Mouse (Mus musculus) embryonic facial prominence, embryonic 14.5 days (tissue): ENCODE data around the gene Catsperz. TPM values are rescaled to one million over a fixed set of nuclear protein-coding genes. Genes with fewer than 3 reads are reported as not detected.

Experiments
- ATAC-seq: fragments of 200-750 bp; cut with Nextera tagmentation; 2 replicates; pipeline ENCODE4 v1.8.0; 2017; ENCODE audit warnings: low read depth, moderate number of reproducible peaks, moderate TSS enrichment
- DNase-seq: peaks from one replicate; pipeline ENCODE4 v3.0.0-alpha.2; 2015; ENCODE audit warnings: low spot score
- H3K27ac ChIP-seq: fragments of 300-500 bp; sonication (generic); replicated peaks from 2 replicates; pipeline ENCODE4 v1.5.1; 2014; ENCODE audit warnings: low read depth, mild to moderate bottlenecking, low read length, moderate library complexity
- H3K27me3 ChIP-seq: fragments of 300-500 bp; sonication (generic); replicated peaks from 2 replicates; pipeline ENCODE4 v1.6.1; 2014; ENCODE audit warnings: low read length; ENCODE audit not compliant: control insufficient read depth, insufficient read depth
- H3K36me3 ChIP-seq: fragments of 300-500 bp; sonication (generic); 2 replicates; pipeline ENCODE4 v1.6.1; 2014; ENCODE audit warnings: low read length, mixed read lengths; ENCODE audit not compliant: control insufficient read depth, insufficient read depth
- H3K4me1 ChIP-seq: fragments of 300-500 bp; sonication (generic); 2 replicates; pipeline ENCODE4 v1.6.1; 2014; ENCODE audit warnings: antibody characterized with exemption, low read length; ENCODE audit not compliant: control insufficient read depth, insufficient read depth
- H3K4me2 ChIP-seq: fragments of 300-500 bp; sonication (generic); 2 replicates; pipeline ENCODE4 v1.6.1; 2014; ENCODE audit warnings: low read depth, mild to moderate bottlenecking, low read length, moderate library complexity, mixed read lengths
- H3K4me3 ChIP-seq: fragments of 300-500 bp; sonication (generic); 2 replicates; pipeline ENCODE4 v1.5.1; 2014; ENCODE audit warnings: low read depth, mild to moderate bottlenecking, low read length
- H3K9ac ChIP-seq: fragments of 300-500 bp; sonication (generic); 2 replicates; pipeline ENCODE4 v1.6.1; 2014; ENCODE audit warnings: low read depth, mild to moderate bottlenecking, low read length, moderate library complexity, mixed read lengths
- H3K9me3 ChIP-seq: fragments of 300-500 bp; sonication (generic); 2 replicates; pipeline ENCODE4 v1.6.1; 2016; ENCODE audit warnings: low read length; ENCODE audit not compliant: control insufficient read depth
- WGBS: fragments of 180-500 bp; shearing (Covaris S2); extraction: QIAGEN DNeasy Blood & Tissue Kit; methylation state at CpG from one replicate; pipeline ENCODE4 v1.1.7; 2014; 5-methylcytosine and 5-hydroxymethylcytosine counted together
- polyA plus RNA-seq: library from polyadenylated mRNA; unstranded; fragments of >200 nt; fragmentation: Nextera tagmentation; extraction: Ambion mirVana; gene quantifications from 2 replicates; pipeline ENCODE4 v1.2.1, GENCODE M21; 2014

The Catsperz gene
- polyA plus RNA-seq, 1 experiment from 2014 or later, result 3.4 TPM

DNA sequence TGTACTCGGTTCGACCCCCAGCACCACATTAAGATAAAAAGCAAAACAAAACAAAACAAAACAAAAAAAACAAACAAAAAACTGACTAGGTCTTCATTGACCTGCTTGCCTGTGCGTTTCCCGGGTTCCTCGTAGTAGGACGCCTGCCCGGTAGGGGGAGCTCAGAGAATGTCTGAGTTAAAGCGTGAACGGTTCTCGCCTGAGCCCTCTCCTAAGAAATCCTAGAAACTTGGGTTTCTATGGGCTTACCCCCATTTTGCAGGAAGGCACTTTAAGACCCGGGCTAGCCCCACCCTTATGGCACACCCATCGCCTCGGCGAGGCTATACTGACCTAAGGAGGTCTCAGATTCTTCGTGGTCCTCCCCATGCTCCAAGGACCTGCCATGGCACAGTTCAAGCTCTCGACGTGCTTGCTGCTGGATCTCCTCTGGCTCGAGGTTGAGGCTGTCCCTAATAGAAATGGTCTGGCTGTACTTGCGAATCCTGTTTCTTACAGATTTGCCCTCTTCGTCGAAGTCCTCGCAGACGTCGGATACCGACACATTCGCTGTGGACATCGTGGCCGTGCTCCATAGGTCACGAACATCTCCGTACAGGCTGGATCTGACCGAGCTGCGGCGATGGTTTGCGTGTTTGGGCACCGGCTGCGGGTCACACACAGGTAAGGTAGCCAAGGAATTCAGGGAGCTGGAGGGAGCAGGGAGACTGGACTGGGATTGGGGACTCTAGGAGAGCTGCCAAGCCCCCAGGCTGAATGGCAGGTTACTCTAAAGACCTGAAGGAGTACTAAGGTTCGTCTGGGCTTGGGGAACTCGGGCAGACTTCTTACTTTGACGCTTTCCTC lies 496 bp downstream of the Catsperz start:
- Histone ChIP-seq H3K9me3 (no peaks in the 10 kb centered on the region), H3K9ac (peak overlapping the region; percentile 53), H3K27ac (no peak overlapping the region), H3K27me3 (peaks cover 68% of the 10 kb centered on the region), H3K36me3 (no peaks in the 10 kb centered on the region), H3K4me1 (peaks cover 10% of the 10 kb centered on the region), H3K4me3 (peak overlapping the region; percentile 29), H3K4me2 (peak overlapping the region; percentile 46)
- ATAC-seq (no peak), DNase-seq (peak; percentile 89)
- 5% methylated on average over 38 of the region's 39 CpGs for WGBS

DNA sequence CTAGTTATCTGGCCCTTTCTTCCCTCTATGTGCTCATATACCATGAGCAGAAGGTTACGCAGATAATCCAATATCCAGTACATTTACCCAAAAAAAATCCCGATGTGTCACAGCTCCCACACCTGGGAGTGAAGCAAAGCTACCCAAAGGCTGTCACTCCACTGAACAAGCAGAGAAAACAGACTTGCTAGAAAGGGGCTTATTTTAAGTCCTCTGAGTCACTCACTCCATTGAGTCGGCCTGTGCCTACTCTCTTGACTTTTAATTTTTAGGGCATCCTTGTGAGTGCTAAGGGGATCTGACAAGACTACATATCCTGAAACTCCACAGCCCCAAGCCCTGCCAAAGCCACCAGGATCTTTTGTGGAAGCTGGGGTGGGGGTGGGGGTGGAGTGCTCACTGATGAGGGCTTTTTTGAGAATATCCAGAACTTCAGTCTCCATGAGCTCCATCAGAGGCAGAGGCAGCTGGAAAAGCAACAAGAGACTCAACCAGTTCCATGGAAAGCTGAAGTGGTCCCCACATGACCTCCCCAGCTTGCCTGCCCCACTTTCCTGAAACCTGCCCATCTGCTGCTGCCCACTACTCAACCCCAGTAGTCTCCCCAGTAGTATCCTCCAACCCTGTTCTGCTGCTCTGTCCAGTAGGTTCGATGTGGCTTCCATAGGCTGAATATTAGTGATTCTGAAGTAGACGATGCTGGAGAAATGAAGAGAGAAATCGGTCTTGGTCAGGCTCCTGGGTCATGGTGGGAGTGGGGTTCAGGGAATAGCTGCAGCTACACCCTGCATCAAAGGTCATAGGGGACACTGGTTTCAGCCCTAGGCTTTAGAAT lies 2.1 kb downstream of the Catsperz start:
- DNase-seq (no peak), ATAC-seq (no peak)
- Histone ChIP-seq H3K4me3 (no peak overlapping the region), H3K36me3 (no peaks in the 10 kb centered on the region), H3K9me3 (no peaks in the 10 kb centered on the region), H3K4me2 (peak overlapping the region; percentile 93; the same call in 1 of the 2 replicates), H3K9ac (no peak overlapping the region), H3K27ac (no peak overlapping the region), H3K4me1 (peaks cover 10% of the 10 kb centered on the region), H3K27me3 (peaks cover 55% of the 10 kb centered on the region)
- 60% methylated on average over 6 of the region's 6 CpGs for WGBS

DNA sequence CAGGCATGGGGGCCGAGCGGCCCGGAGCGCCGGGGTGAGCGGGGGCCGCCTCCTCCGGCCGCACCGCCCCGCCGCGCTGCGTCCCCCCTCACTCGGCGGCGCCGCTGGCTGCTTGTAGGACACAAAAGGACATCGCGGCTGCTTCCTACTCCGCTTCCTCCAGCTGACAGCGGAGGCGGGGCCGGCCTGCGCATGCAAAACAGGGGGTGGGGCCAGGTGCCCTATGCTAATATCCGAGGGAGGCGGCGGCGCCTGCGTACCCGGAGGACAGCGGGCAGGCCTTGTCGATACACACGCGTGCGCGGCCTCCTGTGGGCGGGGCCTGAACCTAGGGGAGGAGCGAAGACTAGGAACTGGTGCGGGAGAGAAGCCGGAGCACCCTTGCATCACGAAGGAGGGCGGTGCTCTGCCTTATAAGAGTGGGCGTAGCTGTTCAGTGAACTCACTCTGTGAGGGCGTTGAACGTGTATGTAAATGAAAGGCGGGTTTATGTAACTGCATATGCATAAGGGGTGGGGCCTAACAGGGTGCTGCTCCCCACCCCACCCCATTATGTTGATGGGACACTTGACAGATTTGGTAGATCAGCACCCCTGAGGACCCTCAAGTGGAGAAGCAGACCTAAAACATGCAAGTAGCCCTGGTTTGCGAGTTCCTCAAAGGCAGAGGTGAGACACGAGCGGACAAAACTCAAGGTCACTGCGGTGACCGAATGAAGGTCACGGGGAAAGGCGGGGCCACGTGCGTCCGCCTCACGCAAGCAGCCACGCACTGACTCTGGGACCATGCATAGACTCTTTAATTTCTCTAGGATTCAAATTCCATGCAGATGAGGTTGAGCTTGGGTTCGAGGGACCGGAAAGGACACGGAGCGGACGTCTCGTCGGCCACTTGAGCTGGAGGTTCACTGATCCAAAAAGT lies 3.3 kb downstream of the Catsperz start, which contains the start of gene Esrra:
Esrra (minus strand) TSS at position 167 of the 921 bp plus-strand sequence.
- no peaks in the 10 kb centered on the region for H3K9me3 ChIP-seq
- ATAC-seq (peak; percentile 96), DNase-seq (peak; percentile 100)
- no peaks in the 10 kb centered on the region for H3K36me3 ChIP-seq
- peaks cover 10% of the 10 kb centered on the region for H3K4me1 ChIP-seq
- H3K4me2 ChIP-seq, result peak within 1 kb of the TSS; percentile 93
- H3K27me3 ChIP-seq, result peaks cover 42% of the 10 kb centered on the region
- peak within 1 kb of the TSS; percentile 69 for H3K4me3 ChIP-seq
- peak within 1 kb of the TSS; percentile 67; the same call in 1 of the 2 replicates for H3K27ac ChIP-seq
- WGBS, result under 1% methylated on average over 48 of the region's 66 CpGs
- H3K9ac ChIP-seq, result peak within 1 kb of the TSS; percentile 77

DNA sequence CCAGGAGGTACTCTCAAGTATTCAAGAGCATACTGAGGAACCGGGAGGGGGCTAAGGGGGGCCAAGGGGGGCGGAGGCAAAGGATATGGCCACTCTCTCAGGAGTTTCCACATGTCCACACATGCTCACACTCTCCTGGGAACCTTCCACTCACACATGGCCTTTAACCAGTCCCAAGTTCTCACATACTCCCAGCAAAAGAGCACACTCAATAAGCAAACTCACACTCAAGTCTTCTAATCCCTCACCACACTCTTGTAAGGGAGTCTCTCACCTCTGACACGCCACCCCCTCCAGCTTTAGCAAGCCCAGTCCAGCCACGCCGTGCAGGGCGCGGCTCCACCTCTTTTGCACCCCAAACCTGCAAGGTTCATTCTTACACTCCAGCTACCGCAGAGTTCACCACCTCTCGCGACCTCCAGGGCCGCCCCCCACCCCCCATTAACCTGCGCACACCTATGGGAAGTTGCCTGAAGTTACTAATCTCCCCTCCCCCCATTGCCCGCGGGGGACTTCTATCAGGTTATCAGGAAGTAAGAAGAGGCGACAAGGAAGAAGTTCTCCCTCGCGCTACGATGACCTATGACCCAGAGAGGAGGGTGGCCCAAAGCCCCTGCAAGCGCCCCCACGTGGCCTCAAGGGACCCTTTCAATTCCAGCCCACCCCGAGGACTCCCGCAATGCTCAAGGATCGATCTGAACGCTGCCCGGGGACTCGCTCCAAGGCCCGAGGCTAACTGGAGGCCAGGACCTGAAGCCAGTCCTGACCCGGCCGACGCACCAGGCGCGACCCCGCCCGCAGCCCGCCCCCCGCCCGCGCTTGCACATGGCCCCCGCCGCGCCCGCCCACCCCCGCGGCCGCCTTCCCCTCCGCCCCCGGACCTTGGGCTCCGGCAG lies 4.2 kb downstream of the Catsperz start:
- no peak; the same call in 1 of the 2 replicates for ATAC-seq
- WGBS, result 2% methylated on average over 39 of the region's 48 CpGs

DNA sequence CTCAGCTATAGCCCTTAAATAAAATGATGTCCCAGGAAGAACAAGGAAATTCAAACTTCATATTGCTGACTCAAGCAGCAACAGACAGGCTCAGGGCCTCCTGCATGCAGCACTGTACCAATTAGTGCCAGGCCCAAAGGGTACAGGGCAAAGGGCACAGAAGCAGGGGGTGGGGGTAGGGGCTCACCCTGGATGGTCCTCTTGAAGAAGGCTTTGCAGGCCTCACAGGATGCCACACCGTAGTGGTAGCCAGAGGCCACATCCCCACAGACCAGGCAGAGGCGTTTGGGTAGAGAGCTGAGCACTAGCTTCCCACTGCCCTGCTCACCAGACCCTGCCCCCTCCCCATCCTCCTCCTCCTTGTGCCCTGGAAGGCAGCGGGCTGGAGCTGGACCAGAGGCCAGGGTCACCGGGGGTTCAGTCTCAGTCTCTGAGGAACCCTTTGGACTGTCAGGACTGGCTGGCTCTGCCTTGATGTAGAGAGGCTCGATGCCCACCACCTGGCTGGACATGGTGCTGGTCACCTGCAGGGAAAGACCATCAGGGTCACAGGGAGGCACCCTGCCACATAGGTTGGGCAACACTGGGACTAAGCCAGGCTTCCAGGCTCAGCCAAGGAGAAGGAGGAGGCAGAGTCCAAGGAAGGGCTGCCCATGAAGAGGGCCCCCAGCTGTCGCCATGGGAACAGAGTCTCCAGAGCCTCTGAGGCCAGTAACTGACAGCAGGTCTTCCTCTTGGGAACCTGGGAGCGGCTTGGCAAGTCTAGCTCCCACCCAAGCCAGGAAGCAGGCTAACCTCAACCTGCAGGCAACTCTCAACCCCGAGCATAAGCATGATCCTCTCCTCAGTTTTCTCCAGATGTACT lies 5.1 kb downstream of the Catsperz start:
- 49% methylated on average over 7 of the region's 8 CpGs for WGBS
- Histone ChIP-seq H3K9me3 (no peaks in the 10 kb centered on the region), H3K4me3 (peak overlapping the region; percentile 69), H3K27ac (no peak overlapping the region), H3K27me3 (peaks cover 24% of the 10 kb centered on the region), H3K36me3 (no peaks in the 10 kb centered on the region), H3K9ac (peak overlapping the region; percentile 77), H3K4me1 (peaks cover 10% of the 10 kb centered on the region), H3K4me2 (peak overlapping the region; percentile 93)
- DNase-seq (peak; percentile 63), ATAC-seq (no peak)

More for the DNA sequence above, 4.2 kb downstream of the Catsperz start:
- peak overlapping the region; percentile 77 for H3K9ac ChIP-seq
- H3K4me3 ChIP-seq, result peak overlapping the region; percentile 69
- no peaks in the 10 kb centered on the region for H3K9me3 ChIP-seq
- H3K27ac ChIP-seq, result peak overlapping the region; percentile 67; the same call in 1 of the 2 replicates
- H3K36me3 ChIP-seq, result no peaks in the 10 kb centered on the region
- peaks cover 10% of the 10 kb centered on the region for H3K4me1 ChIP-seq
- H3K27me3 ChIP-seq, result peaks cover 33% of the 10 kb centered on the region
- DNase-seq, result peak; percentile 45
- H3K4me2 ChIP-seq, result peak overlapping the region; percentile 93

DNA sequence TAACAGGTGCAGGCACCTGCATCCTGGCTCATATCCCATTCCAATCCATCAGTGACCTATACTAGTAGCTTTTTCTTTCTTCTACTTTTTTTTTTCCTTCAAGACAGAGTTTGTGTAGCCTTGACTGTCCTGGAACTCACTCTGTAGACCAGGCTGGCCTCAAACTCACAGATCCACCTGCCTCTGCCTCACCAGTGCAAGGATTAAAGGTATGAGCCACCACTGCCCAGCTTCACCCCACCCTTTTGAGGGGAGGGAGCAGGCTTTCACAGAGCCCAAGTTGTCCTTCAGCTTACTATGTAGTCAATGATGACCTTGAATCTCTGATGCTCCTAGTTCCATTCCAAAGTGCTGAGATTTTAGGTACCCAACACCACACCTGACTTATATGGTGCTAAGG lies 5.7 kb downstream of the Catsperz start:
- Histone ChIP-seq H3K4me3 (no peak overlapping the region), H3K4me1 (peaks cover 8% of the 10 kb centered on the region), H3K27ac (no peak overlapping the region), H3K9me3 (no peaks in the 10 kb centered on the region), H3K9ac (no peak overlapping the region), H3K36me3 (no peaks in the 10 kb centered on the region), H3K4me2 (no peak overlapping the region), H3K27me3 (peaks cover 18% of the 10 kb centered on the region)
- DNase-seq, result no peak
- no peak for ATAC-seq

DNA sequence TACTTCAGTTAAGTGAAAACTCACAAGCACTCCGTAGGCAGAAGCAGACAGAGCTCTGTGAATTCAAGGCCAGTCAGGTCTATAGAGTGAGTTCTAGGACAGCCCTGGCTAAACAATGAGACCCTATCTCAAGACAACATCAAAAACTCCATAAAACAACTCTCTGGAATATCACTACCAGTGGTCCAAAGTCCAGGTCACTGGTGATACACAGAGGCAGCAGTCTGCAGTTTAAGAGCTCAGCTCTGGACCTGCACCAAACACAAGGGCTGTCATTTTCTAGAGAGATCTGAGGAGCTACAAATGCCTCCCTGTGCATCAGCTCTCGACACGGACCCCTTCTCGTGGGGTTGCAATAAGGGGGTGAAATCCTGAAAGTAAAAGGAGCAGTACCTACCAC lies 6.9 kb downstream of the Catsperz start:
- Histone ChIP-seq H3K9ac (no peak overlapping the region), H3K4me1 (peaks cover 8% of the 10 kb centered on the region), H3K4me2 (no peak overlapping the region), H3K27me3 (peaks cover 7% of the 10 kb centered on the region), H3K9me3 (no peaks in the 10 kb centered on the region), H3K36me3 (peaks cover 9% of the 10 kb centered on the region; the same call in 1 of the 2 replicates), H3K4me3 (no peak overlapping the region), H3K27ac (no peak overlapping the region)
- WGBS, result 84% methylated on average over 4 of the region's 4 CpGs
- ATAC-seq, result no peak
- DNase-seq, result no peak
